Comparison of ENCODE assay signal across 8 mouse cellular contexts in the genomic region with DNA sequence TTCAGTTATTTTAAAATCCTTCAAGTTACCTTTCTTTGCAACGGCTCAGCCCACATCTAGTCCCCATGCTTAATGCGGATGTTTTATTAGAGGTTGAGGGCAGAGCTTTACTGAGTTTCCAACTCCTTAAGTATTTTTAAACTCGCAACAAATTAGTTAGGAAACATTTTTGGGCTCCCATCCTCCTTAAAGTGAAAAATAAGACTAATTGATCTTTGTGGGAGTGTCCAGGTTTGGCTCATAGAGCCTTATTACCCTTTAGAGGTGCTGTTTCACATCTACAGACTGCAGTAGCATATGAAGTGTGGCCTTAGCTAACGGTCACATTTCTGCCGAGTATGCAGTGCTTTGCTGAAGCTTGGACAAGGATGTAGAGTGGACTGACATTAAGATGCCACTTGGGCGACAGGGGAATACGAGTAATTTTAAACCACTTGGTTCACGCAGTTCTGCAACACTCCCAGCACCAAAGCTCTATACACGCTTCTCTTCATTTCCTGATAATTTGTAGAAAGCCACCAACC. TPM values are rescaled to one million over a fixed set of nuclear protein-coding genes. Genes with fewer than 3 reads are reported as not detected.
DNase-seq lines count a peak whose midpoint lies in the region; ATAC-seq and TF ChIP-seq lines count a peak whose summit lies in the region.

No protein-coding gene starts in this region.

- H3K9me3 ChIP-seq in heart, embryonic 12.5 days (replicated peaks), result no peaks in the 10 kb centered on the region
- H3K9me3 ChIP-seq in forebrain, embryonic 16.5 days (ENCODE audit: control insufficient read depth, low read length), result no peaks in the 10 kb centered on the region
- no peaks in the 10 kb centered on the region for H3K9me3 ChIP-seq in liver, embryonic 16.5 days (replicated peaks; ENCODE audit: control insufficient read depth, low read length)

- H3K27me3 ChIP-seq in heart, embryonic 12.5 days (replicated peaks), result no peaks in the 10 kb centered on the region
- H3K27me3 ChIP-seq in C2C12 (ENCODE audit: control insufficient read depth, insufficient read depth, insufficient read length), result no peaks in the 10 kb centered on the region
- no peaks in the 10 kb centered on the region for H3K27me3 ChIP-seq in forebrain, embryonic 16.5 days (replicated peaks; ENCODE audit: control insufficient read depth, insufficient read depth, low read length)
- no peaks in the 10 kb centered on the region for H3K27me3 ChIP-seq in liver, embryonic 16.5 days (ENCODE audit: control insufficient read depth, insufficient read depth, low read depth, low read length)

- peak overlapping the region; percentile 96 for H3K9ac ChIP-seq in heart, embryonic 12.5 days
- no peak overlapping the region; the same call in 1 of the 2 replicates for H3K9ac ChIP-seq in forebrain, embryonic 16.5 days (replicated peaks; ENCODE audit: low read depth, low read length)
- peak overlapping the region; percentile 97 for H3K9ac ChIP-seq in liver, embryonic 16.5 days (ENCODE audit: low read depth, low read length)

- H3K36me3 ChIP-seq in heart, embryonic 12.5 days, result no peaks in the 10 kb centered on the region
- H3K36me3 ChIP-seq in C2C12 (ENCODE audit: control insufficient read depth, insufficient read depth), result peaks cover 7% of the 10 kb centered on the region
- H3K36me3 ChIP-seq in forebrain, embryonic 16.5 days (ENCODE audit: control insufficient read depth, insufficient read depth), result no peaks in the 10 kb centered on the region
- no peaks in the 10 kb centered on the region for H3K36me3 ChIP-seq in liver, embryonic 16.5 days (ENCODE audit: control insufficient read depth, insufficient read depth)

- no peak for TF ChIP-seq CTCF in C2C12 (IDR thresholded peaks at IDR 0.05; ENCODE audit: control insufficient read depth, insufficient read depth, insufficient read length)

- peaks cover 31% of the 10 kb centered on the region for H3K79me2 ChIP-seq in C2C12 (ENCODE audit: control insufficient read depth, insufficient read depth)

- peak overlapping the region; percentile 82 for H3K4me3 ChIP-seq in heart, embryonic 12.5 days
- peak overlapping the region; percentile 75 for H3K4me3 ChIP-seq in C2C12 (ENCODE audit: insufficient read depth, poor library complexity, severe bottlenecking)
- peak overlapping the region; percentile 76 for H3K4me3 ChIP-seq in forebrain, embryonic 16.5 days (replicated peaks; ENCODE audit: low read length)
- H3K4me3 ChIP-seq in liver, embryonic 16.5 days (ENCODE audit: low read depth, low read length), result peak overlapping the region; percentile 88

- ATAC-seq in heart, embryonic 12.5 days (ENCODE audit: insufficient number of reproducible peaks, low FRiP score), result no peak
- ATAC-seq in forebrain, embryonic 16.5 days, result no peak
- no peak for ATAC-seq in liver, embryonic 16.5 days (ENCODE audit: low read depth)

- H3K4me1 ChIP-seq in heart, embryonic 12.5 days (replicated peaks), result peaks cover 62% of the 10 kb centered on the region
- peaks cover 13% of the 10 kb centered on the region; the same call in 1 of the 2 replicates for H3K4me1 ChIP-seq in forebrain, embryonic 16.5 days (replicated peaks; ENCODE audit: control insufficient read depth, insufficient read depth, low read length)
- H3K4me1 ChIP-seq in liver, embryonic 16.5 days (ENCODE audit: control insufficient read depth, low read depth, low read length), result peaks cover 54% of the 10 kb centered on the region

- intact Hi-C loops in heart, postnatal 25 days (cut with DNase I), result loop anchor here (10.0 kb wide), 1 partner anchor 64 kb away; no protein-coding TSS in a partner anchor

- H3K4me2 ChIP-seq in heart, embryonic 12.5 days, result peak overlapping the region; percentile 72
- peak overlapping the region; percentile 83 for H3K4me2 ChIP-seq in forebrain, embryonic 16.5 days (ENCODE audit: low read length)
- peak overlapping the region; percentile 98 for H3K4me2 ChIP-seq in liver, embryonic 16.5 days (ENCODE audit: low read depth, low read length)

- peak overlapping the region; percentile 97 for H3K27ac ChIP-seq in heart, embryonic 12.5 days (ENCODE audit: poor library complexity, severe bottlenecking)
- H3K27ac ChIP-seq in forebrain, embryonic 16.5 days (ENCODE audit: low read length), result no peak overlapping the region
- H3K27ac ChIP-seq in liver, embryonic 16.5 days (ENCODE audit: low read length), result peak overlapping the region; percentile 59

- WGBS in heart, embryonic 12.5 days, result 30% methylated on average over 9 of the region's 9 CpGs
- 38% methylated on average over 9 of the region's 9 CpGs for WGBS in forebrain, embryonic 16.5 days
- whole genome bisulfite sequencing in liver, embryonic 16.5 days (ENCODE audit: insufficient replicate concordance), result 32% methylated on average over 9 of the region's 9 CpGs

- H3K79me3 ChIP-seq in C2C12 (ENCODE audit: low read depth), result peaks cover 7% of the 10 kb centered on the region

- DNase-seq in heart, postnatal 25 days (ENCODE audit: low spot score), result no peak
- DNase-seq in yolk sac, embryonic 10.5 days (ENCODE audit: low spot score), result no peak
- DNase-seq in layer of hippocampus, postnatal 25 days (ENCODE audit: extremely low spot score in 1 of 2, low spot score in 1 of 2), result no peak
- no peak for DNase-seq in adrenal gland, postnatal 14 days

- no peak overlapping the region for H3ac ChIP-seq in C2C12 (ENCODE audit: control insufficient read depth, insufficient read length, low read depth)

TF ChIP-seq in C2C12, 6 proteins besides CTCF, POLR2A, EP300 and RAD21:
- TF ChIP-seq USF1 (IDR thresholded peaks at IDR 0.05; ENCODE audit: low read depth) (no peak), MYOD1 (IDR thresholded peaks at IDR 0.05; ENCODE audit: control insufficient read depth, insufficient read length, low read depth) (no peak), CEBPB (IDR thresholded peaks at IDR 0.05; ENCODE audit: low read depth) (no peak), MYOG (IDR thresholded peaks at IDR 0.05; ENCODE audit: control insufficient read depth, extremely low read depth, insufficient read length) (no peak), FOSL1 (IDR thresholded peaks at IDR 0.05; ENCODE audit: insufficient read depth, low read length, poor library complexity, severe bottlenecking) (no peak), MAX (IDR thresholded peaks at IDR 0.05) (no peak)

RNA-seq across cellular contexts. Expression of gene Lrrc8c, which starts 1.3 kb away (rescaled TPM):
- polyA plus RNA-seq in heart, embryonic 12.5 days (2016; fragmentation: Nextera tagmentation; extraction: Ambion mirVana), result 27.1 and 35.1 TPM in 2 replicates
- 10 to 100 TPM; 27.6 to 31.7 TPM for total RNA-seq in heart, postnatal 25 days (2021)
- 7.1 TPM for polyA plus RNA-seq in C2C12 (2012; fragmentation: generic; extraction: Trizol)
- 12.0 and 12.5 TPM in 2 replicates for polyA plus RNA-seq in forebrain, embryonic 16.5 days (2015; fragmentation: Nextera tagmentation; extraction: Ambion mirVana)
- 14.0 and 16.4 TPM in 2 replicates for polyA plus RNA-seq in liver, embryonic 16.5 days (2015; fragmentation: Nextera tagmentation; extraction: Ambion mirVana)
- total RNA-seq in layer of hippocampus, postnatal 25 days (2021), result 10 to 100 TPM; 23.5 to 27.0 TPM
- total RNA-seq in adrenal gland, postnatal 14 days (2021), result 31.1 and 33.7 TPM in 2 replicates
